Mouse (Mus musculus): ENCODE results near the gene Kansl1l. TPM values are rescaled to one million over a fixed set of nuclear protein-coding genes. Genes with fewer than 3 reads are reported as not detected.

The Kansl1l gene
- polyA plus RNA-seq, 1 experiment = 1.5 TPM

DNA sequence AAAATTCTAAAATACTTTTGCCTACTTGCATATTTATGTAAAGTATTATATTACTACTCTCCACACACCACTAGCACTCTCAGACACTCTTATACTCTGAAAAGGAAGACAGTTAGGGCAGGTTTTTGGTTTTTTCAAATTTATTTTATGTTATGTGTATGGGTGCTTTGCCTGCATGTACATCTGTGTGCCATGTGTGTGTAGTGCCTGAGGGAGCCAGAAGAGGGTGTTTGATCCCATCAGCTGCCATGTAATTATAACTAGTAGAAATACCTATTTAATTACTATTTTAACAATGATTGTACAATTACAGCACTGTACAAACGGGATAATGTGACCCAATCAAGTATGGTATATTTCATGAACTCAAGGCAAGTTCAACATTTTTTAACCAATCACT lies 12.0 kb downstream of the Kansl1l start:
- 97% methylated on average over 1 of the region's 1 CpGs for WGBS
- no peaks in the 10 kb centered on the region for H3K4me1 ChIP-seq (ENCODE audit: control insufficient read depth, insufficient read depth, insufficient read length)

DNA sequence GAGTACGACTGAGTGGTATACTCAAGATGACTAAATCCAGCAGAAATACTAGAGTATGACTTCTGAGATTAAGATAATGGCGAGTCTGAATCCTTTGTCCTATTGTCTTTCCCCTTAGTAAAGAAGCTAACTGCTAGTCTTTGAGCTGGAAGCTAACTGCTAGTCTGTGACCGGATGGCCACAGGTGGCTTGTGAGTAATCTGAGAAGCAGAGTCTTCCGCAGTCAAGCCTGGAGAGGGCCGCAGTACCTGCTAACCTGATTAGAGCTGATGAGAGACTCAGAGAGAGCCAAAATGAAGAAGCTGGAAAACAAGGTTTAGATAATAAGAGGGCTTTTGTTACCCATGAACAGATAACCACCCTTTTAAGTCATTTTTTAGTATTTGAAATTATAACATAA lies 12.7 kb downstream of the Kansl1l start:
- 93% methylated on average over 5 of the region's 5 CpGs for WGBS
- Histone ChIP-seq H3K27me3 (ENCODE audit: control insufficient read depth, insufficient read depth, low read length) (no peaks in the 10 kb centered on the region), H3K4me3 (ENCODE audit: extremely low read depth, insufficient read depth, insufficient read length) (no peak overlapping the region), H3K4me1 (ENCODE audit: control insufficient read depth, insufficient read depth, insufficient read length) (no peaks in the 10 kb centered on the region), H3K27ac (ENCODE audit: insufficient read depth, low read length) (no peak overlapping the region), H3K36me3 (ENCODE audit: control insufficient read depth, insufficient read depth, low read length) (peaks cover 8% of the 10 kb centered on the region)
- no peak for DNase-seq (ENCODE audit: low read depth in 1 of 2, low spot score in 2 of 2)
- TF ChIP-seq CTCF (IDR thresholded peaks at IDR 0.05; ENCODE audit: extremely low read depth, insufficient read depth, insufficient read length, insufficient replicate concordance) (no peak), POLR2A (IDR thresholded peaks at IDR 0.05; ENCODE audit: low read depth, low read length) (no peak)

More for the DNA sequence above, 12.0 kb downstream of the Kansl1l start:
- Histone ChIP-seq H3K4me3 (ENCODE audit: extremely low read depth, insufficient read depth, insufficient read length) (no peak overlapping the region), H3K36me3 (ENCODE audit: control insufficient read depth, insufficient read depth, low read length) (peaks cover 7% of the 10 kb centered on the region), H3K27ac (ENCODE audit: insufficient read depth, low read length) (no peak overlapping the region), H3K27me3 (ENCODE audit: control insufficient read depth, insufficient read depth, low read length) (no peaks in the 10 kb centered on the region)
- no peak for TF ChIP-seq POLR2A (IDR thresholded peaks at IDR 0.05; ENCODE audit: low read depth, low read length)
- TF ChIP-seq CTCF (IDR thresholded peaks at IDR 0.05; ENCODE audit: extremely low read depth, insufficient read depth, insufficient read length, insufficient replicate concordance) = no peak
- no peak for DNase-seq (ENCODE audit: low read depth in 1 of 2, low spot score in 2 of 2)

DNA sequence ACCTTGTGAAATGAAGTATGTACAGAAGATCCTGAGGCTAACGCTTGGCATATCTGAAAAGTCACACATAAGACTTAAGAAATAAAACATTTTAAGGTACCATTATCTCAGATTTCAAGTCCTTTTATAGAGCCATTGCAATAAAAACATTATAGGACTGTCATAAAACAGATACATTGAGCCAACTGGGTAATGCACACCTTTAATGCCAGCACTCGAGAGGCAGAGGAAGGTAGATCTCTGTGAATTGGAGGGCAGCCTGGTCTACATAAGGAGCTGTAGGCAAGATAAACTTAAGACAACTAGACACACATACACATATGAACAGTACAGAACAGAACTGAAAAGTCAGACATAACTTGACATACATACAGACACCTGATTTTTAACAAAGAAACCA lies 19.4 kb downstream of the Kansl1l start:
- H3K27me3 ChIP-seq (ENCODE audit: control insufficient read depth, insufficient read depth, low read length) = no peaks in the 10 kb centered on the region
- peaks cover 8% of the 10 kb centered on the region for H3K36me3 ChIP-seq (ENCODE audit: control insufficient read depth, insufficient read depth, low read length)
- H3K4me1 ChIP-seq (ENCODE audit: control insufficient read depth, insufficient read depth, insufficient read length) = peaks cover 2% of the 10 kb centered on the region; the same call in 1 of the 2 replicates
- H3K27ac ChIP-seq (ENCODE audit: insufficient read depth, low read length) = no peak overlapping the region
- DNase-seq (ENCODE audit: low read depth in 1 of 2, low spot score in 2 of 2) = no peak
- WGBS = 95% methylated on average over 2 of the region's 2 CpGs
- TF ChIP-seq CTCF (IDR thresholded peaks at IDR 0.05; ENCODE audit: extremely low read depth, insufficient read depth, insufficient read length, insufficient replicate concordance) = no peak
- TF ChIP-seq POLR2A (IDR thresholded peaks at IDR 0.05; ENCODE audit: low read depth, low read length) = no peak
- no peak overlapping the region for H3K4me3 ChIP-seq (ENCODE audit: extremely low read depth, insufficient read depth, insufficient read length)

DNA sequence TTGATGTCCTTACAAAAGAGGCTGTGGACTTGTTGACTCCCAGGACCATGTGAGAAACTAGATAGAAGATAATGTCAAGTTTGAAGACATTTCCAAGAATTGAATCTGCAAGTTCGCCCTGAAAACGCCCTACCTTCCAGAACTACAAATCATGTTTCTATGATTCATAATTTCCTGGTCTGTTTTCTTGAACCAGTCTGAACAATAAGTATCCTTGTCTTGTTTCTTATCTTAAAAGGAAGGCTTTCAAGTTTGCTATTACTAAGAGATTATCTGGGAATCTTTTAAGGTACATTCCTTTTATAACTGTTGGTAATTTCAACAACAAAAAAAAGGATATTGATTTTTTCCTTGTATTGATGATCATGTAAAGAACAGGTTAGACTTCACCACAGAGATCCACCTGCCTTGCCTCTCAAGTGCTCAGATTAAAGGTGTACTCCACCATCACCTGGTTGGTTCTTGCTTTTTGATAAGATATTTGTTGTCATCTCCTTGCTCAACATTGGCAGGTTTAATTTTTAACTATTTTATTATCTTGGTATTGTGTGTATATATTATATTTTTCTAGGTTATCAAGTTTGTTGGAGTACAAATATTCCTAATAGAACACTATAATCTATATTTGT lies 24.4 kb downstream of the Kansl1l start:
- H3K4me1 ChIP-seq (ENCODE audit: control insufficient read depth, insufficient read depth, insufficient read length) = peaks cover under 1% of the 10 kb centered on the region; the same call in 1 of the 2 replicates
- no peak overlapping the region for H3K27ac ChIP-seq (ENCODE audit: insufficient read depth, low read length)
- no peak overlapping the region for H3K4me3 ChIP-seq (ENCODE audit: extremely low read depth, insufficient read depth, insufficient read length)
- DNase-seq (ENCODE audit: low read depth in 1 of 2, low spot score in 2 of 2) = no peak
- no peaks in the 10 kb centered on the region for H3K27me3 ChIP-seq (ENCODE audit: control insufficient read depth, insufficient read depth, low read length)
- 86% methylated on average over 2 of the region's 2 CpGs for WGBS
- no peaks in the 10 kb centered on the region for H3K36me3 ChIP-seq (ENCODE audit: control insufficient read depth, insufficient read depth, low read length)
- TF ChIP-seq CTCF (IDR thresholded peaks at IDR 0.05; ENCODE audit: extremely low read depth, insufficient read depth, insufficient read length, insufficient replicate concordance) (no peak), POLR2A (IDR thresholded peaks at IDR 0.05; ENCODE audit: low read depth, low read length) (no peak)

- Histone ChIP-seq H3K27ac (ENCODE audit: insufficient read depth, low read length) (no peak overlapping the region), H3K4me3 (ENCODE audit: extremely low read depth, insufficient read depth, insufficient read length) (no peak overlapping the region), H3K4me1 (ENCODE audit: control insufficient read depth, insufficient read depth, insufficient read length) (no peaks in the 10 kb centered on the region), H3K36me3 (ENCODE audit: control insufficient read depth, insufficient read depth, low read length) (no peaks in the 10 kb centered on the region), H3K27me3 (ENCODE audit: control insufficient read depth, insufficient read depth, low read length) (no peaks in the 10 kb centered on the region)
- DNase-seq (ENCODE audit: low read depth in 1 of 2, low spot score in 2 of 2) = no peak
- WGBS = 69% methylated on average over 2 of the region's 2 CpGs
- no peak for TF ChIP-seq CTCF (IDR thresholded peaks at IDR 0.05; ENCODE audit: extremely low read depth, insufficient read depth, insufficient read length, insufficient replicate concordance)
- no peak for TF ChIP-seq POLR2A (IDR thresholded peaks at IDR 0.05; ENCODE audit: low read depth, low read length)
These were observed 35.1 kb downstream of the Kansl1l start for GRCm38 (mm10) chr1:66782296-66782695.

DNA sequence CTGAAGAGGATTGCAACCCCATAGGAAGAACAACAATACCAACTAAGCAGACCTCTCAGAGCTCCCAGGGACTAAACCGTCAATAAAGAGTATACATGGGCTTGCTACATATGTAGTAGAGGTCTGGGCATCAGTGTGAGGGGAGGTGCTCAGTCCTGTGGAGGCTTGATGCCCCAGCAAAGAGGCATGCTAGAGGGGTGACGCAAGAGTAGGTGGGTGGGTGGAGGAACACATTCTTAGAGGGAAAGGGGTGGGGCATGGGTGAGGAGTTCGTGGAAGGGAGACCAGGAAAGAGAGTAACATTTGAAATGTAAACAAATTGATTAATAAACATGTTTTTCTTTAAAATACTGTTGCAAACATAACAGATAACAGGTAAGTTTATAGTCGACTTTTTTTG lies 36.3 kb downstream of the Kansl1l start:
- H3K4me3 ChIP-seq (ENCODE audit: extremely low read depth, insufficient read depth, insufficient read length) = no peak overlapping the region
- TF ChIP-seq POLR2A (IDR thresholded peaks at IDR 0.05; ENCODE audit: low read depth, low read length) = no peak
- no peak for TF ChIP-seq CTCF (IDR thresholded peaks at IDR 0.05; ENCODE audit: extremely low read depth, insufficient read depth, insufficient read length, insufficient replicate concordance)
- no peaks in the 10 kb centered on the region for H3K36me3 ChIP-seq (ENCODE audit: control insufficient read depth, insufficient read depth, low read length)
- H3K27ac ChIP-seq (ENCODE audit: insufficient read depth, low read length) = no peak overlapping the region
- no peaks in the 10 kb centered on the region for H3K27me3 ChIP-seq (ENCODE audit: control insufficient read depth, insufficient read depth, low read length)
- 90% methylated on average over 4 of the region's 4 CpGs for WGBS
- no peak for DNase-seq (ENCODE audit: low read depth in 1 of 2, low spot score in 2 of 2)
- H3K4me1 ChIP-seq (ENCODE audit: control insufficient read depth, insufficient read depth, insufficient read length) = no peaks in the 10 kb centered on the region

DNA sequence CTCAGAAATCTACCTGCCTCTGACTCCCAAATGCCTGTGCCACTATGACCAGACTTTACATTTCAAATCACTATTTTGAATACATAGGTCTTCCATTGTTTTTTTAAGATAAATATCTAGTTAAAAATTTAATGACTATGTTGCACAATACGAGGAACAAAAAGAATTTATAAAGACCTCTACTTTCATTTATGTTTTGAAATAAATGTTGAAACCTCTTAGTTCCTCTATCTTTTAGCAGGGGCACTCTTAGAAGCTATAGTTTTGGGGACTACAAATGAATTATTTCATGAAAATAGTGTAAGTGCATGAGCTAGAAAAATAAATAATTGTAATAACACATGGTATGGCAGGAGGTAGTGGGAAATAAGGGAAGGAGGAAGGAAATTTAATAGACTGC lies 38.6 kb downstream of the Kansl1l start:
- H3K27ac ChIP-seq (ENCODE audit: insufficient read depth, low read length) = no peak overlapping the region
- no peak for TF ChIP-seq POLR2A (IDR thresholded peaks at IDR 0.05; ENCODE audit: low read depth, low read length)
- TF ChIP-seq CTCF (IDR thresholded peaks at IDR 0.05; ENCODE audit: extremely low read depth, insufficient read depth, insufficient read length, insufficient replicate concordance) = no peak
- no peaks in the 10 kb centered on the region for H3K4me1 ChIP-seq (ENCODE audit: control insufficient read depth, insufficient read depth, insufficient read length)
- H3K4me3 ChIP-seq (ENCODE audit: extremely low read depth, insufficient read depth, insufficient read length) = no peak overlapping the region
- WGBS = 68% methylated on average over 1 of the region's 1 CpGs
- H3K27me3 ChIP-seq (ENCODE audit: control insufficient read depth, insufficient read depth, low read length) = no peaks in the 10 kb centered on the region
- H3K36me3 ChIP-seq (ENCODE audit: control insufficient read depth, insufficient read depth, low read length) = no peaks in the 10 kb centered on the region
- no peak for DNase-seq (ENCODE audit: low read depth in 1 of 2, low spot score in 2 of 2)

Data from spleen, adult 2 months (tissue).